Mouse (Mus musculus): ENCODE data around the gene Wnt5b.

Gene Wnt5b

DNA sequence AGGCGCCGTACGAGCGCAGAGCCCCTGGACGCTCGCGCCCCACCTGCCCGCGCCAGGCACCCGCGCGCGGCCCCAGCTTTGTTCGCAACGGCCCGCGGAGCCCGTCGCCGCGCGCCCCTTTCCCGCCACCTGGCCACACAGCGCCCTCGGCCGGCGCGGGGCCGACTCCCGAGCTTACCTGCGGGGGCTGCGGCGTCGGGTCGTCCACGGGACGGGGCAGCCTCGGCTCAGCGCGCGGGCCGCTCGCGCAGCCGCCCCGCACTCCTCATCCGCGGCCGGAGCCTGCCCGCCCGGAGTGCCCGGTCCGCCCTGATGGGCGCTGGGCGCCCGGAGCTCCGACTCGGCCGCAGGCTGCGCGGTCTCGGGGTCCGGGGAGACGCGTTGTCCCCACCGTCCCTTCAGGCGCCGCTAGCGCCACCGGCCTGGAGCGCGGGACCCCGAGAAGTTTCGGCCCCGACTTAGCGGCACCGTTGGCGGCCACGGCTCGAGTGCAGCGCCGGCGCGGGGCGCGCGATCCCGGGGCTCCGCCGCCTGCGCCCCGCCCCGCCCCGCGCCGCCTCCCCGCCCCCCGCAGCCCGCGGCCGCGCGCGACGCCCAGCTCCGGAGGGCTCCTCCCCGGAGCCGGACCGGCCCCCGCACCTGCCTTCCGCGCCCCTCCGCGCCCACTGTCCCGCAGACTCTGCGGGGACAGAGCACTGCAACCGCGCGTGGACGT, at the start of gene Wnt5b:
Gene Wnt5b (minus strand): TSS at position 545 of the 715 bp plus-strand sequence.
- peak in 1 of 2 experiments; percentile 34 for DNase-seq

DNA sequence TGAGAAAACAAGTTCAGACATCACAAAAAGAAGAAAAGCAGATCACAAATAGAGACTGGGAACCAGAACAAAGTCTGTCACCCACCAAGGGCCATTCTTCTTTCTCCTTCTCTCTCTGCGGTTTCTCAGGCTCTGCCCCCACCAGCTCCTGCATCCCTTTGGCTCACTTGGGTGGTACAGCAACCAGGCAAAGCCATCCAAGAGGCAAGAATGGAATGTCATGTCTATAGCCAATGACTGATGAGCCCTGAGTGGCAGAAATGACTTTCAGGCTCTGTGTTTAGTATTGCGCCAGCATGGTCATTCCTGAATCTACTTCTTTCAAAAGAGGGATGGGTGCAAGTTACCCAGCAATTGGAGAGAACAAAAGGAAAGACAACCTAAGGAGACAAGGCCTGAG, 46.7 kb upstream of the Wnt5b start:
- DNase-seq = no peak

DNA sequence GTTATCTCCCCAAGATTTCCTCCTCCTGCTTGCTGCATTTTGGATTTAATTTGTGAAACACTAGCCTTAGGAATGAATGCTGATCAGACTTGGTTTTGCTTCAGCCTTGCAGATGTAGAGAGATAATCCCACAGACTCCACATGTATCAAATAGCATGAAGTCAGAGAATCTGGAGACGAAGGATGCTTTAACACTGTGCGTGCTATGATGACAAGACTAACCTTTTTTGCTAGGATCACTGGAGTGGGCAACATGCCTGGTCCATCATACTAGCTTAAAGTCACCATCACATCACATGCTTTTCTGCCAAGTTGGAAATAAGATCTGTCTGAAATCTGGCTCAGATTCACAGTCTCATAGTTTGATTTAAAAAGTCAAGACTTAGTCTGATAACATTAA, 43.8 kb upstream of the Wnt5b start:
- no peak for DNase-seq

DNA sequence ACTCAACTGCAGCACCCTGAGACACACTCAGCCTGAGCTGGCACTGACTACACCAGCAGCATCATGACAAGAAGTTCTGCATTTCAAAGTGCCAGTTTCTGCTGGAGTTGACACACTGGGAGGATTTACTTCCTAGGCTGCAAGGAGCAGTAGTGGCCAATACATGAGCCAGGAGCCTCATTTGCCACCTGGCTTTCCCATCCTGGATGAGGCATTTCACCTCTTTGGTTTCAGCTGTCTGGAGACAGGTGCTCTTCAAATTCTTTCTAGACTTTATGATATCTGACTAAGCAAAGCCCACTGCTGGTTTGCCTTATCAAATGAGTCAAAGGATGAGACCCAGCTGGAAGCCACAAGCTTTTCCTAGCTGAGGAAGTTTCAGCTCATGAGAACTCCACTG, 43.3 kb upstream of the Wnt5b start:
- no peak for DNase-seq

DNA sequence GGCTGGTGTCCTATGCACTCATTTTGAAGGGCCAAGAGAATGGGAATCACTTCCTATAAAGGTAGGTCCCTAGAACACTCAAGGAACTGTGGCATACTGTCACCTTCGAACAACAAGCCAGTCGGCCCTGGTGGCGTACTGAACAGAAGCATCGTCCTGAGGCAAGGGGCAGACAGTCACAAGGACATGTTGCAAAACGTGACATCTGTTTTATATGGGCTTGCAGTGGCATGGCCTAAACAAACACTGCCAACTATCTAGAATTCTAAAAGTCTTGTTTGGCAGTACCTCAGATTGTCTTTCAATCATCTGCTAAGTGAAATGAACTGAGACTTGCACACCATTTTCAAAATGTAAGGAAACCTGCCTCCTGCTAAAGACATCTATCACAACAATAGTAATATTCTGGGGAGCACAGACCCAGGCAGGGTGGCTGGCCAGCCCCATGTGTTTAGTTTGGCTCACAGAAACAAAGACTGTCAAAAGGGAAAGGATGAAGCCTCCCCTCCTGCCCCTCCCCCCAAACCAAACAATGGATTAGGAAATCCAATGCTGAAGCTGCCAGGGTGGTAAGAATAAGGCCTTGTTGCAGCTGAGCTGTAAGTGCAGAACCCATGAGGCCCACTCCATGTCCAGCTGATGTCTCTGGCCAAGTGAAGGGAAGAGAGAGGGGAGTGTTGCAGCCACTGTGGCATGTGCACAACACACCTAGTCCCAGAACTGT, 41.7 kb upstream of the Wnt5b start:
- no peak for DNase-seq

DNA sequence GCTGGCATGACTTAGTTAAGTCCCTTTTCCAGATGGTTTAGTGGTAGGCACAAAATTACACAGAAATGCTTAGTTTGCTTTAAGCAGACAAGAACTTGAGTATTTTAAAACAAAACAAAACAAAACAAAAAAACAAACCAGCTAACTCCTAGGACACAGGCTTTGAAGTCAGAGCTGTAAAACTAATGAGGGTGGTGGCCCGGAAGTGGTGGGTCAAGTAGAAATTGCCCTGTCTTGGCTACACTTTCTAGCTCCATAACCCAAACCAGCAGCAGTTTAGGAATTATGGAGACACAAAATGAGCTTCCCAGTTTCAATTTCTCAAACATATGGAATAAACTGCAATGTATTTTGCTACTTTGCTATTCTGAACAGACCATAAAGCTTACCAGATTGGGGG, 39.9 kb upstream of the Wnt5b start:
- no peak for DNase-seq

- no peak for DNase-seq
Observed at GRCm38 (mm10) chr6:119583165-119583564, 39.0 kb upstream of the Wnt5b start.

GRCm38 (mm10) chr6:119576706-119577105, 32.6 kb upstream of the Wnt5b start:
- DNase-seq = no peak

DNA sequence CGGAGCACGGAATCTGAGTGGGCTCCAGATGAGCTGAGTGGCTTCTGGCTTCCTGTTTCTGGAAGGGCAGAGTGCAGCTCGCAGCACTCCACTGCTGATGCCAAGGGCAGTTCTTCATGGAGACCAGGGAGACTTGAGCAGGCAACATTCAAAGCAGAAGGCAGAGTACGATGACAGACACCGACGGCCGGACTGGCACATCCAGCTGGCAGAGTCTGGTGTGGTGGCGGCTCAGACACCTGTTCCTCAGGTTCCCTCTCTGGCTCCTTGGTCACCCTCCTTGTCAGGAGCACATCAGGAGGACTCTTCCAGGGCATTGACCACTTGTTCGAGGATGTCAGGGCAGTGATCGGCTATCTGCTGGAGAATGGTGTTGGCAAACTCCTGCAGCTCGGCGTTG, 31.2 kb upstream of the Wnt5b start:
- no peak for DNase-seq

GRCm38 (mm10) chr6:119572296-119572695, 28.1 kb upstream of the Wnt5b start:
- peak; percentile 76 to 77 for DNase-seq

DNA sequence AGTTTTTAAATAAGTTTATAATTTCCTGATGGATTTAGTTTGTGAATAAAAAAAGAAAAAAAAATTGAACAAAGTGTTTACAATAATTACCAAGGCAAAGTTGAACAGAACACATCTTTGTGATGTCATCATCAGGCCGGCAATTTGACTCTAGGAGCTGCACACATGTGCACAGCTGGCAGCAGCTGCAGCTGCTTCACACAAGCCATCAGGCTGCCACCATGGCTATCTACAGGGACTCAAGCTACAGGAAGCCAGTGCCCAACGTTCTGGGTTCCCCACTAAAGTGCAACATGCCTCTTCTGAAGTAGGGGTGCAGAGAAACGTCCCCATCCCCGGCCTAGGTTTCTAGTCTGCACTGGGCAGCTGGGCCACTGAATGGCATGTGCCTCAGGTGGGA, 26.6 kb upstream of the Wnt5b start:
- no peak for DNase-seq

DNA sequence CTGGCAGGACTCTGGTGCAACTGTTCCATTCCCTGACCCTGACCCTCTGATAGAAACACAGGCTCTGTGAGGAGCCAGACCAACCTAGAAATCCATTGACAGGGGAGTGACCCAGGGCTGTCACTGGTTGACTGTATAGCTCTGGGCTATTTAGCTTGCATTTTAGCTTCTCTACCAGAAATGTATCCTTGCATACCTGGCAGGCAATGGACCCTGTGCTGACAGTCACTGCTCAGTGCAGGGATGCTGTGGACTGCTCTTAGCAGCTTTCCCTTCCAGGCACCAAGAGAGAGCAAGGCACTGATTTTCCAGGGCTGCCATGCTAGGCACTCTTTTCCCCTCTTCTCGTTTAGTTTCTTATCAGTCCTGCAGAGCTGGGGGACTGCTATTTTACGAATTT, 24.2 kb upstream of the Wnt5b start:
- no peak for DNase-seq

- no peak for DNase-seq
Observed at GRCm38 (mm10) chr6:119565451-119566379, 21.6 kb upstream of the Wnt5b start.

GRCm38 (mm10) chr6:119562558-119562957, 18.4 kb upstream of the Wnt5b start:
- DNase-seq = no peak

DNA sequence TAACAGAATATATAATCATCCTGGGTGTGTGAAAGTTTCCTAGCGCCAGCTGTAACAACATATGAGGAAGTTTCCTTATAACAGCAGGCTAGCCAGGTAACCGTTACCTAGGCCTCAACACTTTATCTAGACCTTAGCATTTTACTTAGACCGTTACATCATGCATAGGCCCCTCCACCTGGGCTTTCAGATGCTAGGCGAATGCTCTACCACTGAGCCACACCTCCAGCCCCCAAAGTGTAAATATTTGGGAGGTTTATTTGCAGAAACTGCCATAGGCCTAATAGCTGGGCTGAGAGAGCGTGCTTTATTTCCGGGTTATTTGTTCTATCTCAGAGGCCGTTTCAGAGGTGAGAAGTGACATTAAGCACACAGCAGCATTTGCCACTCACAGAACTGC, 14.7 kb upstream of the Wnt5b start:
- DNase-seq = no peak

GRCm38 (mm10) chr6:119554439-119554838, 10.3 kb upstream of the Wnt5b start:
- no peak for DNase-seq

DNA sequence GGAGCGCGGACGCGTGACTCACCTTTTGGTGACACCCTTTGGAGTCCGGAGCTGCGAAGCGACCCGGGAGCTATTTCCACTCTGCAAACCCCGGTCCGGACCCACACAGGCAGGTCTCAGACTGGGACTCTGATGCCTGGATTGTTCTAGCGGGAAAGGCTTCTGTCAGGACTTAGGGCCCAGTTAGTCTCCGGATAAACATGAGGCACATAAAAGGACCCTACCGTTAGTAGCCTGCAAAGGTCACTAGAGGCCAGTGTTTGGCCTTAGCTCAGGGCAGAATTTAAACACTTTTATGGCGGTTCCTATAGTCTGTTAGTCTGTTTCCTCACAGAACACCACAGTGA, 344 bp upstream of the Wnt5b start:
- peak in 1 of 2 experiments; percentile 31 for DNase-seq

- no peak for DNase-seq
Observed at GRCm38 (mm10) chr6:119543456-119543802, 718 bp downstream of the Wnt5b start.

DNA sequence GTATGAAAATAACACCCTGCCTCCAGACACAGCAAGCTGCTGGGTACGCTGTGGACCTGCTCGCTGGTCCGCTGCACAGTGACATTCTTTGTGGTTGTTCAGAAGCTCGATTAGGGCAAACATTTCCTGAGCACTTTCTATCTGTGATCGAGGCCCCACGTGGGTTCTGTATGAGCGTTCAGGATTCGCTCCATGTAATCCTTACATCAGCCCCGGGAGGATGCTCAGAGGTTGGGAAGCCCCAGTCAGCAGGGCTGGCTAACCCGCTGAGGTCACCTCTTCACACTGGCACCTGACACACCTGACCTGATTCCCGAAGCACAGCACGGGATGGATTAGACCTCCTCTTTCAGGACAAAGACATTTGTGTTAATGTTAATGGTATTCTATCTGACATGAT, 8.3 kb downstream of the Wnt5b start:
- DNase-seq = no peak

DNA sequence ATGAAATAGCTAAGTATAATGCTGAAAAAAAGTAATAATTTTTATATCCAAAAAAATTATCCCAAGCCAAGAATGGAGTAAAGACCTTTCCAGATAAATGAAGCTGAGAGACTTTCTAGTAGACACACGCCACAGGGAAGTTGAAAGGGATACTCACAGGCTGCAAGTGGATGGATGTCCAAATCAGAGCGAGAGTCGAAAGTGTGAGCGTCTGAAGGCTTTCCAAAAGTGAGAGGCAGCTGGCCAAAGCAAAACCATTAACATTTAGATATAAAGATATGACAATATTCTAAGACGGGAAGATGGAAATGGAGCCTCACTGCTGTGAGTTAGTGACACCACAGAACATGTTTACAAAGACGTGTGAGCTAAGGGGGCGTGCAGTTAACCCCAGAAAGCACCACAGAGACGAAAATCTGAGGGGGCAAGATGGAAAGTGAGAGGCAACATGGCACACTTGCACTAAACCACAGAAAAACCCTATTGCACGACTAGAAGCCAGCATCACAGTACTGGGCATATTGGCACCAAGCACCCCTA, 10.9 kb downstream of the Wnt5b start:
- DNase-seq = no peak

GRCm38 (mm10) chr6:119529659-119530058, 14.5 kb downstream of the Wnt5b start:
- DNase-seq = no peak

GRCm38 (mm10) chr6:119526498-119526897, 17.6 kb downstream of the Wnt5b start:
- DNase-seq = no peak

GRCm38 (mm10) chr6:119521931-119522391, 22.2 kb downstream of the Wnt5b start:
- no peak for DNase-seq

Measured in cerebellum, adult 18-20 months (tissue).